Mouse (Mus musculus) embryo, embryonic 10 days (tissue): Measurements from ENCODE around the gene Stra6l.

Source experiments
- DNase-seq: peaks from one replicate; pipeline ENCODE4 v3.0.0-alpha.2; 2015; ENCODE audit warnings: low spot score

Gene Stra6l

GRCm38 (mm10) chr4:45848109-45848824 is at the start of gene Stra6l:
Gene Stra6l, plus strand, starts transcription at chr4:45848664.
- DNase-seq, result no peak

- DNase-seq, result peak; percentile 94
Observed at GRCm38 (mm10) chr4:45798964-45799363, 49.5 kb upstream of the Stra6l start, which contains the start of gene Aldh1b1. Gene Aldh1b1, plus strand, starts transcription at chr4:45799022.

GRCm38 (mm10) chr4:45799956-45800537 is 48.4 kb upstream of the Stra6l start:
- DNase-seq, result no peak

GRCm38 (mm10) chr4:45802900-45803299 is 45.6 kb upstream of the Stra6l start:
- no peak for DNase-seq

GRCm38 (mm10) chr4:45808034-45808433 is 40.4 kb upstream of the Stra6l start:
- no peak for DNase-seq

GRCm38 (mm10) chr4:45811250-45811649 is 37.2 kb upstream of the Stra6l start:
- DNase-seq, result no peak

GRCm38 (mm10) chr4:45815542-45815941 is 32.9 kb upstream of the Stra6l start:
- DNase-seq, result peak; percentile 77

GRCm38 (mm10) chr4:45818814-45819207 is 29.7 kb upstream of the Stra6l start:
- DNase-seq, result no peak

GRCm38 (mm10) chr4:45819208-45819931 is 29.1 kb upstream of the Stra6l start:
- peak; percentile 86 for DNase-seq

- peak; percentile 75 for DNase-seq
Observed at GRCm38 (mm10) chr4:45820074-45820830, 28.2 kb upstream of the Stra6l start.

GRCm38 (mm10) chr4:45821995-45822394 is 26.5 kb upstream of the Stra6l start:
- peak; percentile 68 for DNase-seq

GRCm38 (mm10) chr4:45822781-45823575 is 25.5 kb upstream of the Stra6l start:
- DNase-seq, result peak; percentile 66

GRCm38 (mm10) chr4:45824049-45824760 is 24.3 kb upstream of the Stra6l start:
- peak; percentile 69 for DNase-seq

- no peak for DNase-seq
Observed at GRCm38 (mm10) chr4:45824761-45825556, 23.5 kb upstream of the Stra6l start.

- peak; percentile 51 for DNase-seq
Observed at GRCm38 (mm10) chr4:45826275-45827040, 22.0 kb upstream of the Stra6l start, which contains the start of gene Igfbpl1. Gene Igfbpl1, minus strand, starts transcription at chr4:45826923.

- no peak for DNase-seq
Observed at GRCm38 (mm10) chr4:45829907-45830759, 18.3 kb upstream of the Stra6l start.

GRCm38 (mm10) chr4:45831996-45832395 is 16.5 kb upstream of the Stra6l start:
- no peak for DNase-seq

GRCm38 (mm10) chr4:45833461-45833860 is 15.0 kb upstream of the Stra6l start:
- DNase-seq, result no peak
